Comparison of ENCODE assay signal across 8 mouse cellular contexts in the genomic region with DNA sequence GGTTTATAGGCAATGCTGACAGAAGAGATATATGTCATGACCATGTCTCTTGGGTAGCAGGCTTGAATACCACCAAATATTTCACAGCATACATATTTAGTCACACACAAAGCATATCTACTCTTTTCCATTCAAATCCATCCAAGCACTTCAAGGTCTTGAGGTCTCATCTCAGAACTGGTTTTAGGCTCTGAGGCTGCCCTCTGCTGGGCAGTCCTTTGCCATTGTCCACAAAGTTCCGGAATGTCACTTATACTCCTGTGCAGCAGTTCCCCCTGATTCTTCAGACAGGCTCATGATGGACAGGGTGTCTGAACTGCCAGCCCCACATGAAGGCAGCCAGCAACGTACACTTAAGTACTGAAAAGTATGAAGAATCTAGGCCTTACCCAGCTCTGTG. TPM values are rescaled to one million over a fixed set of nuclear protein-coding genes. Genes with fewer than 3 reads are reported as not detected.
DNase-seq lines count a peak whose midpoint lies in the region; ATAC-seq lines count a peak whose summit lies in the region.

No protein-coding gene starts in this region.

- DNase-seq in heart, postnatal 14 days, result peak; percentile 44 to 53
- no peak for DNase-seq in heart, adult 9 months (ENCODE audit: low spot score in 2 of 2)
- peak; percentile 53 for DNase-seq in 416B (ENCODE audit: low read depth)
- peak; percentile 29 for DNase-seq in T-cell, adult 2 months (ENCODE audit: low spot score)
- DNase-seq in kidney, postnatal 4 days, result peak; percentile 63 to 74
- no peak for DNase-seq in left cerebral cortex, postnatal 14 days (ENCODE audit: low spot score in 2 of 2)

- no peak for ATAC-seq in megakaryocyte, adult 5-6 weeks (ENCODE audit: poor library complexity, severe bottlenecking)
- ATAC-seq in megakaryocyte-erythroid progenitor cell, adult 5-6 weeks (replicated peaks; ENCODE audit: low FRiP score, low TSS enrichment, poor library complexity, severe bottlenecking), result no peak

- intact Hi-C loops in heart, postnatal 14 days (cut with DNase I), result loop anchor here (1.0 kb wide), 1 partner anchor 26 kb away; no protein-coding TSS in a partner anchor
- intact Hi-C loops in left cerebral cortex, postnatal 14 days (cut with DNase I), result no loop called here

RNA-seq across cellular contexts. Expression of gene Ccdc96, which starts 4.8 kb away (rescaled TPM):
- total RNA-seq in heart, postnatal 14 days (2021), result under 1 TPM; 0.29 to 0.31 TPM
- total RNA-seq in megakaryocyte, adult 5-6 weeks (2015), result 0.57 TPM in 1 of 2 replicates, not detected in the other
- 0.08 and 0.18 TPM in 2 replicates for total RNA-seq in megakaryocyte, adult 5-6 weeks (2017)
- 0.50 TPM in 1 of 2 replicates, not detected in the other for total RNA-seq in megakaryocyte-erythroid progenitor cell, adult 5-6 weeks (2014; fragmentation: Nextera tagmentation)
- 0.19 and 1.2 TPM in 2 replicates for total RNA-seq in megakaryocyte-erythroid progenitor cell, adult 5-6 weeks (2017)
- total RNA-seq in left cerebral cortex, postnatal 14 days (2021), result 1 to 10 TPM; 1.3 TPM

RNA-seq across cellular contexts. Expression of gene Tada2b, which starts 5.1 kb away (rescaled TPM):
- total RNA-seq in heart, postnatal 14 days (2021), result 10 to 100 TPM; 15.7 to 16.0 TPM
- total RNA-seq in megakaryocyte, adult 5-6 weeks (2015), result 12.0 and 14.0 TPM in 2 replicates
- 16.5 and 23.3 TPM in 2 replicates for total RNA-seq in megakaryocyte, adult 5-6 weeks (2017)
- total RNA-seq in megakaryocyte-erythroid progenitor cell, adult 5-6 weeks (2014; fragmentation: Nextera tagmentation), result 13.6 and 17.9 TPM in 2 replicates
- 17.4 and 20.9 TPM in 2 replicates for total RNA-seq in megakaryocyte-erythroid progenitor cell, adult 5-6 weeks (2017)
- total RNA-seq in left cerebral cortex, postnatal 14 days (2021), result 10 to 100 TPM; 26.5 to 29.1 TPM

RNA-seq across cellular contexts. Expression of gene Grpel1, which starts 24.4 kb away (rescaled TPM):
- total RNA-seq in heart, postnatal 14 days (2021), result 10 to 100 TPM; 55.2 to 58.4 TPM
- total RNA-seq in megakaryocyte, adult 5-6 weeks (2015), result 24.3 and 24.7 TPM in 2 replicates
- total RNA-seq in megakaryocyte, adult 5-6 weeks (2017), result 21.9 and 24.3 TPM in 2 replicates
- 27.8 and 28.8 TPM in 2 replicates for total RNA-seq in megakaryocyte-erythroid progenitor cell, adult 5-6 weeks (2014; fragmentation: Nextera tagmentation)
- 33.2 and 40.2 TPM in 2 replicates for total RNA-seq in megakaryocyte-erythroid progenitor cell, adult 5-6 weeks (2017)
- total RNA-seq in left cerebral cortex, postnatal 14 days (2021), result 10 to 100 TPM; 20.4 to 20.8 TPM

Comparison
In these comparisons a context has a peak if more than half of its experiments do, and no peak if none do; other contexts are left out.
1. DNase-seq: peak in heart, postnatal 14 days (2 of 2), 416B (single experiment), T-cell, adult 2 months (single experiment) and kidney, postnatal 4 days (2 of 2); none in heart, adult 9 months (0 of 2) and left cerebral cortex, postnatal 14 days (0 of 2).